Mouse (Mus musculus) skeletal muscle tissue, adult 2 months (tissue): ENCODE measurements around the gene Foxj2.

Source experiments
- DNase-seq: peaks from one replicate; pipeline ENCODE4 v3.0.0-alpha.2; 2012; ENCODE audit warnings: low read depth, low spot score

Foxj2 gene

GRCm38 (mm10) chr6:122873871-122874719, 54.4 kb downstream of the Foxj2 start, which contains the start of gene Necap1:
Necap1 (plus strand) TSS chr6:122874474.
- peak; percentile 92 for DNase-seq

- peak; percentile 28 for DNase-seq
Observed at GRCm38 (mm10) chr6:122874720-122875389, 55.1 kb downstream of the Foxj2 start.

- no peak for DNase-seq
Observed at GRCm38 (mm10) chr6:122879141-122879735, 59.5 kb downstream of the Foxj2 start.

GRCm38 (mm10) chr6:122879781-122880505, 60.2 kb downstream of the Foxj2 start:
- DNase-seq = no peak

GRCm38 (mm10) chr6:122881287-122881686, 61.6 kb downstream of the Foxj2 start:
- DNase-seq = no peak

- DNase-seq = no peak
Observed at GRCm38 (mm10) chr6:122883603-122884002, 63.9 kb downstream of the Foxj2 start.

GRCm38 (mm10) chr6:122889599-122889998, 69.9 kb downstream of the Foxj2 start:
- DNase-seq = no peak

- DNase-seq = no peak
Observed at GRCm38 (mm10) chr6:122892442-122893049, 72.8 kb downstream of the Foxj2 start.
